Mouse (Mus musculus): ENCODE data around the gene Vmn1r46.
"Not testable (repeated sequence)": the region's sequence is repeated elsewhere in the genome, so short reads cannot be mapped to it uniquely, and the experiment has no call there.

The Vmn1r46 gene

DNA sequence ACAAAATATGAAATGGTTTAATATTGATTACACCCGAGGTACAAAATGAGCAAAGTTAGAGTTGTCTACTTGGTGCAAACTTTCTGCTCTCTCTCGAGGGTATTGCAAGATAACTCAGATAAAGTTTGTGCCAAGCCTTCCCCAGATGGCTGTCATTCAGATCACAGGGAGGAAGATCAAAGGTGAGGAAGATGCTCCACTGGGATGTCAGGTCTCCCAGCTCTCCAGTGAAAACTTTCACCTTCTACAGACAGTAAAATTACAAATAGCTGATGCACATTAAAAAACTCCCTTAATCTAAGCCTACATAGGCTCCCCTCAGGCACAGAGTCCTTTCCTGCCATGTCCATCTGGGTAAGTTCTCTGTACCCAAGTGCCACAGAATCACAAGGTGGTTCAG lies at the start of gene Vmn1r46:
Gene Vmn1r46 (plus strand): TSS at position 301 of the 400 bp plus-strand sequence.
- in situ Hi-C loops (cut with MboI, MseI): no loop called here

DNA sequence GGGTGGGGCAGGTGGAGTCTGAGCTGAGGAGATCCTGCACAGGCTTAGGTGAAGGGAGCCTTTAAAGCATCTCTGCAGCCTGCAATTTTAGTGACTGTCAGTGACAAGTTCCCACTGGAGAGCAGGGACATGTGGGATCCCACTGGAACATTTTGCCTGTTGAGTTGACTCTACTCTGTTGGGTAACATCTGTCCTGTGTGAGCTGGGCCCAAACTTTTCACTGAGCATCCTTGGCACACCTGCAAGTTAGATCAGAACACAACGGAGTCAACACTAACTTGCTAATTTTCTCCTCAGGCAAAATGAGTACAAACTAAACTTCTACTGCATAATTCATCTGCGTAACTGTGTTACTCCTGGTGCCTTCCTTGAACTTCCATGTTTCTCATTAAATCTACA lies 28.6 kb upstream of the Vmn1r46 start, which contains the start of gene Vmn1r45:
Gene Vmn1r45 (minus strand): TSS at position 101 of the 400 bp plus-strand sequence.
- in situ Hi-C loops (cut with MboI, MseI): not testable (repeated sequence)

DNA sequence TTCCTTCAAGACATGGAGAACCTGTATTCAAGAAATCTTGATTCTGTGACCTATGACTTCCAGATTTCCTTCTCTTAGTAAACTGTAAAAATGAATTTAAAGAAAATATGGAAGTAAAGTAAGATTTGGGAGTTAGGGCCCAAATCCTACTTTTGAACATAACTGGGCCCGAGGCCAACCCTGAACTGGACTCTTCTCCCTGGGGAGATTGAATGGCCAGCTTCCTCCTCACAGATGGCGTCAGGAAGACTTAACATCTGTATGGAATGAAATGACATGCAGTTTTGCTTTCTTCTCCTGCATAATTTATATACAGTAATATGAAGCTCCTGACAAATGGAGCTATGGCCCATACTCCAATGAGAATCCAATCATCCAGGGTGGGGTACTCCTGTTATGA lies 28.2 kb upstream of the Vmn1r46 start:
- in situ Hi-C loops (cut with MboI, MseI): no loop called here

DNA sequence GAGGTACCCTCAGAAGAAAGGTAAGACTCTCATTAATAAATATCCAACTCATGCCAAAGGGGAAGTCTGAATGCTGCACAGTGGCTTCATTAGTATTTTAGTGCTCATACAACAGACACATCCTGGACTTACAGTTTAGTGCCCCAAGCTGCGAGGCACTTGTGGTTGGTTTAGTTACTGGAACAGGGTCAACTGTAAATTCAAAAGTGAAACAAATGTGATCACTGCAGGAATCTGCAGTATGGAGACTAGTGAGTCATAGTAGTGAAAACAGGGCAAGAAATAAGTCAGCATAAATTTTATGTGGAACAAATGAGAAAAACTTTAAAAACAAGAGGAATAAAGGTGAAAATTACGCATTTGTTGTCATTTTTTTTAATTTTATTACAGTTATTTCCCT lies 15.6 kb upstream of the Vmn1r46 start:
- in situ Hi-C loops (cut with MboI, MseI): no loop called here

DNA sequence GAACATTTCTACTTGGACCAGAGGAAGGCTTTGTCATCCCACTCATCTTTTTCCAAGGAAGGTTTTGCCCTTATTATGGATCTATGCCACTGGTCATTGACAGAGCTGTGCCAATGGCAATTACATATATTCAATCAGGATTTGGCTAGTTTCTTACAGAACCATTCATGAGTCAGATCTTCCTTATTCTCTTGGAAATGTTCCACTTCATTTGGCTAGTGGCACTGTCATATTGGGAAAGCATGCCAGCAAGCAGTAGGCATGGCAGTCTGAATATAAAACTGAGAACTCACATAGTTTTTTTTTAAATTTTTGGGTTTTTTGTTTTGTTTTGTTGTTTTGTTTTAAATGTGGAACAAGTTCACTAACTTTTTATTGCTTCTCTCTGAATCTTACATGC lies 2.8 kb upstream of the Vmn1r46 start:
- in situ Hi-C loops (cut with MboI, MseI): no loop called here

DNA sequence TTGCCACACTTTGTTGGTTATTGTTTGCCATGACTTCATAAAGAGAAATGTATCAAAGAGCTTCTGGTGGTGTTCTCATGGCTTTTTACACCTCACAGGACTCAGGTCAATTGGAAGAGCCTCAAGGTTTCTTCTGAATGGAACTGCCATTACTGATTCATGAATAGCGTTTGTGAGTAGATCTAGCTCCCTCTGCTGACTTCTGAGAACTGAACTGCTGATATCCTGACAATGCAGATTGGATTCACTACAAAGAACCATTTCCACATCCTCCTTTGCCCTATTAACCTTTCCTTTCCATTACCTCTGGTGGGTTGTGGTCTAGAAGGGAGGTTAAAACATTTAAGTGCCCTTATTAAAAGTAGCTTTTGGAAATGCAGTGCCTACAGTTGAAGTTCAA lies 16.9 kb downstream of the Vmn1r46 start:
- in situ Hi-C loops (cut with MboI, MseI): no loop called here

DNA sequence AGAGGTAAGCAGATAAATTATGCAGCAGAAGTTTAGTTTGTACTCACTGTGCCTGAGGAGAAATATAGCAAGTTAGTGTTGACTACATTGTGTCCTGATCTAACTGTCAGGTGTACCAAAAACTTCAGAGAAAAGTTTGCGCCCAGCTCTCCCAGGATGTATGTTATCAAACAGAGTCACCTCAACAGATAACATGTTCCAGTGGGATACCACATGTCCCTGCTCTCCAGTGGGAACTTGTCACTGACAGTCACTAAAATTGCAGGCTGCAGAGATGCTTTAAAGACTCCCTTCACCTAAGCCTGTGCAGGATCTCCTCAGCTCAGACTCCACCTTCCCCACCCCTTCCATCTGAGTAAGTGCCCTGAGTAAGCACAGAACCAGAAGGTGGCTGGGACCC lies 46.7 kb downstream of the Vmn1r46 start, which contains the start of gene Vmn1r47:
Gene Vmn1r47 (plus strand): TSS at position 301 of the 400 bp plus-strand sequence.
- in situ Hi-C loops (cut with MboI, MseI): not testable (repeated sequence)
